Mouse (Mus musculus) layer of hippocampus, adult 9-11 months (tissue): ENCODE measurements around the gene Ostm1.

ENCODE experiments used
- DNase-seq: peaks from one replicate; pipeline ENCODE4 v3.0.0; 2022

The Ostm1 gene

DNA sequence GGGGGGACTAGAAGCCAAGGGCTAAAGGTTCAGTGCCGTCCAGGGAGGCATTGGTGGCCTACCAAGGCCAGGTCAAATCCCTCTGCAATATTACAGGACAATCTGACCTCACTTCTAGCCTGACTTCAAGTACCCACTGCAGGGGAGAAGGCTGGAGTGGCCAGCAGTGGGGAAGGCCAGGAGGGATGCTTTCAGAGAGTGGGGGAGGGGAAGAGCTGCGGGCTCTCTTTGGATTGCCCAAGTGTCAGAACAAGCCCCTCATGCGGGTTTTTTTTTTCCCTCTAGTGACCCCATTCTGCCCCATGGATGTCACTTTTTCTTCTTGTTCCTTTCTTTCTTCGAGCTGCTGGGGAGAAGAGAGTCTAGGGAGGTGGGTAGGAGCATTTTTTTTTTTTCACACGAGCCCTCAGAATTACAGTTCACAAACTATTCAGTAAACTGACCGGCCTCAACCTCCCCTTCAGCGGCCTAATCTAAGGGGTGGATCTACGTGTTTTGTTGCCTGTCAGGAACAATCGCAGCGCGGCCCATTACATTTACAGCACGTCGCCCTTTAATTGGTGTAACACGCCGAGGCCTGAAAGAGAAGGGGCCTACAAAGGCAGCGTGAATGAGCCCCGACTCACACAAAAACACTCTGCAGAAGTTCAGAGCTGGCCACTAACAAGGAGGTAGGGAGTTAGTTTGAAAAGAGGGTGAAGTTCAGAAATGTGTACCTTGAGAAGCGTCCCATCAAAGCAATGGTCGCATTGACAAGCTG lies 47.2 kb downstream of the Ostm1 start:
- no peak for DNase-seq

DNA sequence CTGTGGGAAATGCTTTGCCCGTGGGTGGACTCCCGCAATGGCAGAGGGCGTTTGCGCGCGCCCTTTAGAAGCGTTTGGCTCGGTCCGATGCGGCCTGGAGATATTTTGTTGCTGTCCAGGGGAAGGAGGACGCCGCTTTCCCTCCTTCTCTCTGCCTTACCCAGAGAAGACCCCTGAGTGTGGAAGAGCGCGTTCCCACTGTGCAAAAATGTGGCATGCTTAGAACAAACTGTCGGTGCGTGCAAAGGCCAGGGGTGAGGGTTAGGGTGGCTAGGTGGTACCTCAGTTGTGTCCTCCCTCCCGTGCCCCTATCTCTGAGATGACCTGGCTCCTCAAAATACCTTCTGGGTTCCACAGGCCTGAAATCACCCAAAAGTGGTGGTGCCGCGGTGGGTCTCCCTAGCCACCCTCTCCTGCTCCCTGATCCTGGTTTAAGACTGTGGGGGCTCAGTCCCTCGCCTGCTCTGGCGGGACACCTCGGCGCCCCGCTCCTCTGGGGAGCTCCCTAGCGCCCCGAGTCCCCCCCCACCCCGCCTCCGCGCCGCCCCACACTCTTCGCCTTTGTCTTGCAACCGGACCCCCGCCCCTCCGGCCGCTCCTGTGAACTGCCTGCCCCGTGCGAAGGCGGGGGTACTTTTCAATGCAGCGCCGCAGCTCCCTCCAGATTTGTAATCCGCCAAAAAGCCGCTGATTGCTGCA lies 48.3 kb downstream of the Ostm1 start:
- DNase-seq, result no peak

DNA sequence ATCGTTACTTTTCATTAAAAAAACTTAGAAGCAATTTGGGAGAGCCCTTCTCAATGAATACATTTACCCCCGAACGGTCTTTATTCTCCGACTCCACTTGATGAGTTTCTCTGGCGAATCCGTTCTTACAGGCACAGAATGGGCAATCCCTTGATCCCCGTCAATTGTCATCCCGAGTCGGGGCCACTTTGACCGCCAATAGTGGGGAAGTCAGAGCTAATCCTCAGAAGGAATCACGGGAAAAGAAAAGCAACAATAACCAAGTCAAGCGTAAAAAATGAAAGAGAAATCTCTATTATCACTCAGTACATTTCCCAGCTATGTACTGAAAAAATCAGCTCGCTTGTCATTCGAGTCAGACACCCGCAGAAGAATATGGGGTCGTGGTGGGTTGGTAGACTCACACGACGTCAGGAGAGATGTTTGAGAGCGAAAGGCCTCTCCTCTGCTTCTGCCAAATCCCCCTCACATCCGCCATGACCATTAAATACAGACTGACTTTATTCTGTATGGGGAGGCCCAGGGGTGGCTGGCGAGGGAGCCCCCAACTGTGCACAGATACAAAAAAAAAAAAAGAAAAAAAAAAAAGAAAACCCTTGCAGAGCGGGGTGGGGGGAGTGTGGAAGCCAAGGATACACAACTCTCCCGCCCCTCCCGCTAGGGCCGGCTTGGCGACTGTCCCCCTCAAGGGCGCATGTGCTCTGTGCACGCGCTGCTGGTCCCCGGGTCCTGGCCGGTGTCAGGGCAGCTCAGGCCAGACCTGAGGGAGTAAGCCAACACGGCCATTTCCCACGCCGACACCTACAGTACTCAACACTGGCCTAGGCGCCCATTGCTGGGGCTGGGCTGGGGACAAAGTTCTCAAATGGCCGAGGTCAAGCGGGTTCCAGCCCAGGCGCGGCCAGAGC lies 49.1 kb downstream of the Ostm1 start:
- DNase-seq, result no peak

DNA sequence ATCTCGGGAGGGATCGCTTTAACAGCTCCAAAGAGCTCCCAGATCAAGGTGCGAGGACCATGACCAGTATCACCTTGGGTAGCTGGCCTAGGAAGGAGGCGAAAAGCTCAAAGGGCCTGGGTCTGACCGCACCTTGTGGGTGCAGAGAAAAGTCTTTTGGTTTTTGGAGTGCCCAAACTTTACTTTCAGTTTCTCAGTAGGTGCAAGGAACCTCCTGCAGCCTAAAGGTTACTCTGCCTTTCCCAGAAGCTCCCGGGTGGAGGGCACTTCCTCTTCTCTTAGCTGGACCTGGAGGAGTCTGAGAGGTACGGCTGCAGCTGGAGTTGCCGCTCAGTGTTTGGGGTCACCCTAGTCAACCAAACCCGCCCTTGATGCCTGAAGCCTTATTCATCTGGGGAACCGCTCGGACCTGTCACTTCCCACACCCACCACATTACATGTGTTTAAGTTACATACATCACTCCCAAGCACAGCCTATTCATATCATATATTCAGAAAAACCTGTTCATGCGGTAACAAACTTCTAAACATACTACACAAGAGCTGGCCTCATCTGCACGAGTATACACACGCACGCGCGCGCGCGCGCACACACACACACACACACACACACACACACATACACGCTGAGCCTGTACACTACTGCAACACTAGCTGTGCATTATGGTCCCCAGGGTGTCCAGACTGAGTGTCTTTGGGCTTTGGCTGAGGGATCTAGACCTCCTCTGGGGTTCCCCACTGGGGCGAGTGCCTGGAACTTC lies 49.9 kb downstream of the Ostm1 start:
- no peak for DNase-seq

DNA sequence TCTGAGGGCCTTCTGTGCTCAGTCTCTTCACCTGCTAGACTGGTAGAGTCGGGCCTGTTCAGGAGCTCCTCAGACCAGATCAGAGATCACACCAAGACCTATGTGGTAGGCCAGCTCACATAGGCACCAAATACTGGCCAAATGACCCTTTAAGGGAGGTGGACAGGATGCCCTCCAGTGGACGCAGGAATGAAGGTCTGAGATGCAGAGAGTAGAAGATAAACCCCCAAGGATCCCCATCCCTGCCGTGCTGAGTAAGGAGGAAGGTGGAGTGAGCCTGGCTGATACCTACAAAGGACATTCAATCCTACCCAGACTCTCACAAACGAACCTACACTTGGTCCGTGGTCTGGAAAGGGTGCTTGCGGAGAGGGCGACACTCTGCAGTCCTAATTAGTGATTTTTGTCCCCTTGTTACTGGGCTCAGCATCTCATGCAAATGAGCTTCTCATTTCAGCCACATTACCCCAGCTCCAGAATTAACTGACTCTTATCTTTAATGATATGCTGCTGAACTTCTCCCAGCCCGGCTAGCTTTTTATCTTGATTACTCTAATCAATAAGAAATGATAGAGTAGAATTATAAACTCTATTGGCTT lies 50.6 kb downstream of the Ostm1 start:
- DNase-seq, result no peak

DNA sequence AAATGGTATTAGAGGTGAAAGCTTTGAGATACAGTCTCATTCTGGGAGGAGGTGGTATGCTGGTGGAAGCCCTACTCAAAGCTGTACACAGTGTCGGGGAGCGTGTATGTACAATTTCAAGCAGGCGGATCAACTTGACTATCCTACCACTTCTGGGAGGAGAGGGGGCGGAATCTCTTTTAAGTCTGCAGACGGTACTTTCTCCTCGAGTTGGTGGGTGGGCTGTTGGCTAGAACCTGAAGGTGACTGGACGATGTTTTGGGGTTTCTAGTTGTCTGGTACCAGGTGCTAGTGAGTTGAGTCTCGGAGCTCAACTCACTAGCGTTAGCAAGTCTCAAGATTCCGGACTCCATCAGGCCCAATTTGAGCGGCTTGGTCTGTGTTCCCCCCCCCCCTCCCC lies 51.4 kb downstream of the Ostm1 start:
- DNase-seq, result no peak

DNA sequence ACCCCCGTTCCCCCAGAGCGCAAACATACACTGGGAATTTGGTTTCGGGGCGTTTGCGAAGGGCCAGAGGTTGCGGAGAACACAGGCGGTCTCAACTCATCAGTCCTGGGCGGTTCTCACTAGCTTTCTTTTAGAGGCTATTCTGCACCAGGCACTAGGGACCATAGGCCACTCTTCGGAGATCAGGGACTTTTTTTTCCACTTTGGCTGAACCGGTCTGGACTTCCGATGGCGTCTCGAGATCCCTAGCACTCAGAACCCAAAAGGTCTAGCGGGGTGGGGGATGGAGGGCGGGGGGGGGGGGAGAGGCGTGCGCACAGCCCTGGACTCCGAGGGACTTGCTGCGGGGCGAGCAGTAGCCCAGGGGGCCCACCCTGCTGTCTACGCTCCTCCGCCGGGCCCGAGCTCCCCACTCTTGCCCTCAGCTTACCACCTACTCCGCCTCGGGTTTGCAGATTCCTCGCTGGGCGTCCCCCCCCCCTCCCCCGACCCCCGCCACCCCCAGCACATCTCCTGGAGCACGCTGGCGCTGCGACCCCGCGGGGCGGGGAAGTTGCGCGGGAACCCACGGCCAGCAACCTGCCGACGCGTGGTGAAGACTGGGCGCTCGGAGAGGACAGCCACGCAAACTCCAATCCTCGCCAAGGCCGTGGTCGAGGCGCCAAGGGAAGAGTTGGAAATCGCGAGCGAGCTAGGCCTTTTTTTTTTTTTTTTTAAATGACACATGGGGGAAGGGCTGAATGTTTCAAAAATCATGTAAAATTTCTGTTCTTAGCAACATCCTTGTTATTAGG lies 52.1 kb downstream of the Ostm1 start:
- no peak for DNase-seq

DNA sequence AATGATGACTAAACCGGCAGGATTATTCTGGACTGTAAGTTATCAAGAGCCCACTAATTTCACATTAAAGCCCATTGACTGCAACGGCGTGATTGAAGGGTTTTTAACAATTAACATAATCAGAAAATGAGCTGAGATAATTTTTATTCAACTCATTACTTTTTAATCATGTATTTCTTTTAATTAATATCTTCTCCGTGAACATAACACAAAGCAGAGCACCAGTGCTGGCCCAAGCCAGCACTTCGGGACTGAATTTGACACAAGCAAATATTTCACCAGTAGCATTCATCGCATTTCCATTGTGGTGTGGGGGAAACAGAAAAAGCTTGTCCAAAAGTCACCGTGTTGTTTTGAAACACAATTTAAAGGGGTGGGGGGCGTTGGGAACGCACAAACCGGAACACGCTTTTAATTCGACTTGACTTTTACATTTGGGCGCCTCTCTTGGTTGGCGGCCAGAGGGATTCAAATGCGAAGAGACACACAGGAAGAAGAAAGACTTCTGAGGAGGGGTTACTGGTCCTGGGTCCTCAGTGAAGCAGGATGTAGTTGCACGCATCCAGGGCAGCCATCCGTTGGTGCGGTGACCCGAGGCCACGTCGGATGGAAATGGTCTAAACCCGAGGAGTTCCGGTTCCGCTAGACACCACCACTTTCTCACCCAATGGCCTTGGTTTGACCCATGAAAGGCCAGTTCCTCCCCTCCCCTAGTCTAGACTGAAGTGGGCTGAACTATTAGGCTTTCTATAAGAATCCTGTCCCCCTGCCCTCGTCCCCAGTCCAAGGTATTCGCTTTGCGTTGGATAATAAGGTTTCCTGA lies 52.9 kb downstream of the Ostm1 start:
- DNase-seq, result no peak

DNA sequence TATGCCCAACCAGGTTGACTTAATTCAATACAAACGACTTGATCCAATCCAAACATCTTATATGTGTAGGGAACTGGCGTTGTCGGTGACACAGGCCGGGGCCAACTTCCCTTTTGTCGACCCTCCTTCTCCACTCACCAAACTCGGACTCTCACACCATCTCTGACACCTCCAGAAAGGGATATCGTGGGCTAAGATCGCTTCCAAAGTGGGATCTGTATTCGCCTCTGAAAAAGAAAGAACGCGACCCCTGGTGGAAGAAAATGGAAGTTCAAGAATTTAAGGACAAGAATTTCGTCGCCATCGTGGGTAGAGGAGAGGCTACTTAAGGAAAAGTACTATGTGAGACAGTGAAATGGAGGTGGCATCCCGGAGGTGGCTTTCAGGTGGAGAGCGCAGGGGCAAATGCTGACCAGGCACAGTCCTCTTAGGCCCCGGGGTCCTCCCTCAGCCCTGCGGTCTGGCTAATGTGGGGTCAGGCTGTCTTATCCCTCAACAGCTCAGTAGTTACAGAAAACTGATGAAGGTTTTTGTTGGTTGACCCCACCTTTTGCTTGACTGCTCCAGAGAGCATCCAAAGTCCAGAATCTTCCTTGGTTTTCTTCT lies 53.7 kb downstream of the Ostm1 start:
- DNase-seq, result peak; percentile 32

DNA sequence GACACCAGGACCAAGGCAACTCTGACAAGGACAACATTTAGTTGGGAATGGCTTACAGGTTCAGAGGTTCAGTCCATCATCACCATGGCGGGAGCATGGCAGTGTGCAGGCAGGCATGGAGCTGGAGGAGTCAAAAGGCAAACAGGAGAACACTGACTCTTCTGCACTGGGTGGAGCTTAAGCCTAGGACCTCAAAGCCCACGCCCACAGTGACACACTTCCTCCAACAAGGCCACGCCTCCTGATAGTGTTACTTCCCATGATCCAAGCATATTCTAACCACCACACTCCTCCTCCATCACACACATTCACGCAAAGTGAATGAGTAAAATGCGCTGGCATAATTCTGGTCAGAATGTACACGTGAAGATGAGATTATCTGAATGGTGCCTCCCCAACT lies 56.2 kb downstream of the Ostm1 start:
- DNase-seq, result no peak

DNA sequence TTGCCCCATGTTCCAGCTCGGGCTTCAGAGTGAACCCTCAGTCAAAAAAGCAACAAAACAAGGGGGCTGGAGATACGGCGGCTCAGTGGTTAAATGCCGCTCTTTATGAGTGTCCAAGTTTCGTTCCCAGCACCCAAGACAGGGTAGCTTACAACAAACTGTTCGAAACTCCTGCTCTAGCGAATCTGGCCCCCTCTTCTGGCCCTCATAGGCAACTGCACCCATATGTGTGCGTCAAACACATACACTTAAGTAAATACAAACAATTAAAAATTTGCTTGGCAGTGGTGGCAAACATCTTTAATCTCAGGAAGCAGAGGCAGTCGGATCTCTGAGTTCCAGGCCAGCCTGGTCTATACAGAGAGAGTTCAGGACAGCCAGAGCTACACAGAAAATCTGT lies 60.0 kb downstream of the Ostm1 start:
- DNase-seq, result no peak

DNA sequence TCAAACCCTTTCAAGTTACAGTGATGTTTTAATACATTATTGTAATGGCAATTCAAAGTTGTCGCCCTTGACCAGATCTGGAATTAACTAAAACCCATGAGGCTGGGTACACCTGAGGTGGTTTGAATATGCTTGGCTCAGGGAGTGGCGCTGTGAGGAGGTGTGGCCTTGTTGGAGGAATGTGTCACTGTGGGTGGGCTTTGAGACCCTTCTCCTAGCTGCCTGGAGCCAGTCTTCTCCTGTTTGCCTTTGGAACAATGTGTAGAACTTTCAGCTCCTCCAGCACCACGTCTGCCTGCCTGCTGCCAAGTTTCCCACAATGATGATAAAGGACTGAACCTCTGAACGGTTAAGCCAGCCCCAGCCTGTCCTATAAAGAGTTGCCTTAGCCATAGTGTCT lies 62.7 kb downstream of the Ostm1 start:
- DNase-seq, result no peak

DNA sequence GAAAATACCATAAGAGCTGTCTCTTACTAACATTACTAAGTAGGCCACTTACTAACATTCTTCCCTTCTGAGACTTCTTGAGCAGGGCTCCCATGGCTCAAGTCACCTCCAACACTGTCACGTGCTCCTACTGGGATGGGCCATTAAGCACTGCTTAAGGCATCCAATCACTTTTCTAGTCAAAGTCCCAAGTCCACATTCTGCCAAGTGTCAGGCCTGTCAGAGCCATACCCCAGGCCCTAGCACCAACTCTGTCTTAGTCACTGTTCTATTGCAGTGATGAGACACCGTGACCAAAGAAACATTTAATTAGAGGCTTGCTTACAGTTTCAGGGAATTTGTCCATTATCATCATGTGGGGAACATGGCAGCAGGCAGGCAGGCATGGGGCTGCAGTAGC lies 78.3 kb downstream of the Ostm1 start:
- DNase-seq, result no peak

DNA sequence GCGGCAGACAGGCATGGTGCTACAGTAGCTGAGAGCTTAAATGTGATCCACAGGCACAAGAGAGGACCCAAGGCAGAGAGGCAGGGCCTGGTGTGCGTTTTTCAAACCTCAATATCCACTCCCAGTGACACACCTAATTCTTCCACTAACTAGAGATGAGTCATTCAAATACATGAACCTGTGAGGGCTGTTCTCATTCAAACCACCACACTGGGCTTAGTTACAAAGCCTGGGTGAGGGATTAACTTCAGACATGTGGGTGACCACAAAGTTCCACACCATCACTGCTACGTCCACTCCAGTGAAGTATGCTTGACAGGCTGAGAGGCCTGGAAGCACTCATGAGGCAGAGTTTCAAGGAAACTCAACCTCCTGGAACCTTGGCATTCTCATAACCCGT lies 86.3 kb downstream of the Ostm1 start:
- no peak for DNase-seq

DNA sequence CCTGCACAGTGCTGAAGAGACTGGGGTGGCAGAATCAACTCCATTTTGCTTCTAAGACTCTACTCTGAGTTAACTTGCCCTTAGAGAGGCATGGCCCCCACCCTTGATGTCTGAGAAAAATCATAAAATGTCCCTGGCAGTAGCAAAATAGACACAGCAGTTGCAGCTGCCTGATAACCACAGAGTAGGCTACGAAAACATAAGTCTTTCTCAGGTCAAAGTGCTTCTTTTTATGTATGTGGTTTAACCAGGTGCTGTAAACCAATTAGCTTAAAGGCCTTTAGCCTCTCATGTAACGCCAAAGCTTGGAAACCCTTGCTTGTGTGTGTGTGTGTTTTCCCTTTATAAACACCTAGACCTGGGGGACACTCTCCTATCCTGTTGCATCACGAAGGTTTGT lies 89.2 kb downstream of the Ostm1 start:
- no peak for DNase-seq

DNA sequence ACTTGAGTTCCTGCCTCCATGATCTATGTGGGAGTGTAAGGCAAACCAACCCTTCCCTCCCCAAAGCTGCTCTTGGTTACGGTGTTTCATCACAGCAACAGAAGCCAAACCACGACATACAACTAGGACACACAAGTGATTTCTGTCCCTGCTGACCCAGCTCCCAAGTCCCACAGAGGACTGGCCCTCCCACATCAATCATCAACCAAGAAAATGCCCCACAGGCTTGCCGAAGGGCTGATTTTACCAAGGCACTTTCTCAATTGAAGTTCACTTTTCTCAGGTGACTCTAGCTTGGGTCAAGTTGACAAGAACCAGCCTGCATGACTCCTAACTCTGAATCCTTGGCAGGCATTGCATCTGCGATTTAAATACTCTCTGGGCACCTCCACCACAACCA lies 91.9 kb downstream of the Ostm1 start:
- DNase-seq, result no peak

DNA sequence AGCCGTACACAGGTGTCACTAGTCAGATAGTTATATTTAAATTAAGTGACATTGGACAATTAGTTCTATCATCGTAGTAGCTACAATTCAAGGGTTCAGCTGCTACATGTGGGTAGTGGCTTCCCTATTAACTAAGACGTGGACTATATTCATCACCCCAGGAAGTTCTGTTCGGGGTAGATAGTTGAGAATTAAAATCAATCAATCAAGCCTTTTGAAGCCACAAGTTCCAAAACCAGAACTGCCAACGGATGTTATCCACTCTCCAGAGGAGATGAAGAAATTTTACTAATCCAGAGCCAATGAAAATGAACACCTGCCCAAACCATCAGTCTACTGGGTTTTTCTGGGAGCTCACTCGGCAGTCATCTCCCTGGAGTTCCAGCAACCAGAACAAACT lies 94.7 kb downstream of the Ostm1 start:
- no peak for DNase-seq

DNA sequence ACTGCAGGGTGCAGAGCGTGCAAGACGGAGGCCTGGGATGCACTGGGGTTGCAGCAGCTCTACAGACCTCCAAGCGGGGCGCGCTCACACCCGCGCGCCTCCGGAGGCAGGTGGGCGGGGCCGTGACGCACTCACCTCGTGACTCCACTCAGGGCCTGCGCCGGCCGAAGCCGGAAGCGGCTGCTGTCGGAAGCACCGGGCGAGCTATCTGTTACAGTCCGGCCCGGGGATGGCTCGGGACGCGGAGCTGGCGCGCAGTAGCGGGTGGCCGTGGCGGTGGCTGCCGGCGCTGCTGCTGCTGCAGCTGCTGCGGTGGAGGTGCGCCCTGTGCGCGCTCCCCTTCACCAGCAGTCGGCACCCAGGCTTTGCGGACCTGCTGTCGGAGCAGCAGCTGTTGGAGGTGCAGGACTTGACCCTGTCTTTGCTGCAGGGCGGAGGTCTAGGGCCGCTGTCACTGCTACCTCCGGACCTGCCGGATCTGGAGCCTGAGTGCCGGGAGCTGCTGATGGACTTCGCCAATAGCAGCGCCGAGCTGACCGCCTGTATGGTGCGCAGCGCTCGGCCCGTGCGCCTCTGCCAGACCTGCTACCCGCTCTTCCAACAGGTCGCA lies 95.2 kb downstream of the Ostm1 start:
- DNase-seq, result peak; percentile 93

DNA sequence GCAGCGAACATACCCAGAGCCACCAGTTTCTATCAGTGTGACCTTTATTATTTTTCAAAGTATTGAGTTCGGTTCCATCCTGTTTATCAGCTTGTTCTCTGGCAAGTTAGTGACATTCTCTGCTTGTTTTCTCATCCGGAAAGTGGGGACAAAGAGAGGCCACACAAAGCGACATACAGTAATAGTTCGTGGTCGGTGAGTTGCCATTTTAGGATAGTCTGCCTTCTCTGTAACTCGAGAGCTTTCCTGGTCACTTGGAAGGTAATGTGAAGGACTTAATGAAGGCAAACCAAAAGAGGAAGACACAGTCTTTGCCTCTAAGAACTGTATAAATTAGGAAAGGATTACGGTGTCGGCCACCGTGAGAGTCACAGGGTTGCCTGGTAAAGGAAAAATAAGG lies 96.0 kb downstream of the Ostm1 start:
- no peak for DNase-seq

DNA sequence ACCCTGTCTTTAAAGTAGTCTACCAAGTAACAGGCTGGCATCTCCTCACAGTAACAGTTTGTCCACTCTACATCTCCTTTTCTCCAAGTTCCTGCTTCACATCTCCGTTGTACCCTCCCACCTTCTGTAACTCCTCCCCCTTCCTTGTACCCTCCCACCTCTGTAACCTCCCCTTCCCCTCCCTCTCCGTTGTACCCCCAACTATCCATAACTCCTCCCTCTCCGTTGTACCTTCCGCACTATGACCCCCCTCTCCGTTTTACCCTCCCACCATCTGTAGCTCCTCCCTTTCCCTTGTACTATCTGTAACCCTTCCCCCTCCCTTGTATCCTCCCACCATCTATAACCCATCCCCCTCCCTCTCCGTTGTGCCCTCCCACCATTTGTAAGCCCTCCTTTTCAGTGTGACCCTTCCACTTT lies 97.0 kb downstream of the Ostm1 start:
- no peak for DNase-seq
